Mouse (Mus musculus) testis, adult 2 months (tissue): ENCODE results near the gene Tk2.

Source experiments
- CTCF ChIP-seq: fragments of 200-500 bp; IDR thresholded peaks from 2 replicates; pipeline ENCODE4 v1.5.1; 2012; ENCODE audit warnings: low read depth, mild to moderate bottlenecking, inconsistent platforms, low read length, moderate library complexity; ENCODE audit not compliant: control insufficient read depth, insufficient read depth, insufficient replicate concordance
- POLR2A ChIP-seq: fragments of 200-500 bp; IDR thresholded peaks from 2 replicates; pipeline ENCODE4 v1.6.1; 2012; ENCODE audit warnings: low read depth, mild to moderate bottlenecking, inconsistent platforms, low read length, moderate library complexity; ENCODE audit not compliant: control insufficient read depth

DNA sequence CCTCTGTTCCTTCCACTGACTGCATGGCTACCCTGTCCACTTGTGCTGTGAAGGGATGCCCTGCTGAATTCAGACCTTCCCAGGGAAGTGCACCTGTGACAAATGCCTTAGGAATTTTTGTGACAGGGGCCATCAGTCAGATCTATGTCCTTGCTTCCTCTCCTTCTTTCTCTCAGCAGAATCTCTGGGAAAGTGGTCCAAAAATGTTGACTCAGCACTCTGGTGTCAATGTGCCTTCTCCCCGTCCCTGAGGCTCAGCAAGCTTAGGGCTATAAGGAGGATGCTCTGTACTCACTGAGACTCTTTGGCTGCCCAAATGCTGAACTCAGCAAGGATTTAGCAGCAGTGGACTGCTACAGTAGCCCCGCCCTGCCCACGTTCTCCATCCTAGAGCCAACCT is 46.7 kb downstream of the Tk2 start:
- TF ChIP-seq POLR2A (no peak), CTCF (no peak)
